Mouse (Mus musculus): ENCODE measurements around the gene Atp6v0b. TPM values are rescaled to one million over a fixed set of nuclear protein-coding genes. Genes with fewer than 3 reads are reported as not detected.

Atp6v0b gene
- polyA plus RNA-seq, 1 experiment from 2014 or later = 214 TPM

DNA sequence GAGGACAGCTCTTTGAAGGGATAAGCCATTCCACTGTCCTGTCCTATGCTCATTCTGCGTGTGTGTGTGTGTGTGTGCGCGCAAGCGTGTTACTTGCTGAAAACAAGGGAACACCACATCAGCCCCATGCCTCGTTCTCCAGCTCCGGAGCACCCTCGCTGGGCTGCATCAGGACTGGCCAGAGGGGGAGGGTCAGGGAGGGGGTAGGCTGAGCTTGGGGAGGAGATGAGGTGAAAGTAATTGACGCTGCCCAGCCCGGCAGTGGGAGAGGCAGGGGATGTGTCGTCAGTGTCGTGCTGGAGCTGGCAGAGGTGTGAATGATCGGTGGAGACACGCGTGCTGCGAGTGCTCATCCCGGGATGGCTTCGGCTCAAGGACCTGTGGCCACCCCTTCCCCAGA, 38.1 kb downstream of the Atp6v0b start:
- H3K9me3 ChIP-seq = no peaks in the 10 kb centered on the region
- H3K4me3 ChIP-seq (replicated peaks) = no peak overlapping the region
- no peaks in the 10 kb centered on the region for H3K4me1 ChIP-seq
- 66% methylated on average over 17 of the region's 17 CpGs for WGBS
- H3K9ac ChIP-seq = no peak overlapping the region
- H3K27me3 ChIP-seq (replicated peaks) = no peaks in the 10 kb centered on the region
- H3K36me3 ChIP-seq = no peaks in the 10 kb centered on the region
- no peak overlapping the region for H3K27ac ChIP-seq
- H3K4me2 ChIP-seq = no peak overlapping the region
- ATAC-seq (ENCODE audit: insufficient read depth, low FRiP score, low read depth) = no peak

DNA sequence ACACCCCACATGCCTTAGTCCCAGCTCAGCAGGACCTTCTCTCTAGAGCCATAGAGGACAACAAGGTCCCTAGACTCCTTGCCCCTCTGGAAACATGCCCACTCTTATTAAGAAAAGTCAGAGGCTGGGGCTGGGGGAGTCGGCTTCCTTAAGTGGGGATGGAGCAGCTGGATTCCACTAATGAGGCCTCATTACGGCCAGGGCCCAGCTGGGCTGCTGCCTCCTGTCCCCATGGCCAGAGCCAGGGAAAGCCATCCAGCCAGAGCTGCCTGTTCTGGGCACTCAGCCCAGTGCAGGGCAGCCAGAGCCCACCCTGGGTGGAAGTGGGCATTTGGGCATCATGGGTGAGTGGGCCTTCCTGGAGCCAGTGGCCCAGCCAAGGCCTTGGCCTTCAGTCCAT, 40.1 kb downstream of the Atp6v0b start:
- ATAC-seq (ENCODE audit: insufficient read depth, low FRiP score, low read depth) = no peak
- no peak overlapping the region for H3K4me2 ChIP-seq
- H3K9me3 ChIP-seq = no peaks in the 10 kb centered on the region
- H3K4me3 ChIP-seq (replicated peaks) = no peak overlapping the region
- H3K27me3 ChIP-seq (replicated peaks) = no peaks in the 10 kb centered on the region
- 53% methylated on average over 2 of the region's 2 CpGs for WGBS
- peak overlapping the region; percentile 67 for H3K27ac ChIP-seq
- H3K36me3 ChIP-seq = no peaks in the 10 kb centered on the region
- no peak overlapping the region for H3K9ac ChIP-seq
- H3K4me1 ChIP-seq = no peaks in the 10 kb centered on the region

DNA sequence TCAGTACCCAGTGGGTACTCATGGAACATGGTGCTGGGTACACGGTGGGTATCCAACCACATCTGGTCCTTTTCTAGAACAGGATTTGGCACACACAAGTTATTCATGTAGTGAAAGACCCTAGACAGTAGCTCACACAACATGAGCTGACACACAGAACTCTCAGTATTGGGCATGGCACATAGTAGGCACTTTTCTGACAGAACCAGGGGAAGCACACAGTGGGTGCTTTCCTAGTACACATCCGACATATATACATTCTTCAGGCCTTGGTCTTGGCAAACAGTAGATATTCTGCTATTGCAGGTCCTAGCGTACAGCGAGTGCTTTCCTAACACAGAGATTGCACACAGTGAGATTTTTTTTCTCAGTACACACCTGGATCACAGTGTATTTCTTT, 40.9 kb downstream of the Atp6v0b start:
- H3K9me3 ChIP-seq = no peaks in the 10 kb centered on the region
- H3K4me2 ChIP-seq = no peak overlapping the region
- no peaks in the 10 kb centered on the region for H3K27me3 ChIP-seq (replicated peaks)
- WGBS = 95% methylated on average over 4 of the region's 4 CpGs
- H3K36me3 ChIP-seq = no peaks in the 10 kb centered on the region
- H3K27ac ChIP-seq = no peak overlapping the region
- ATAC-seq (ENCODE audit: insufficient read depth, low FRiP score, low read depth) = no peak
- no peaks in the 10 kb centered on the region for H3K4me1 ChIP-seq
- no peak overlapping the region for H3K4me3 ChIP-seq (replicated peaks)
- no peak overlapping the region for H3K9ac ChIP-seq

DNA sequence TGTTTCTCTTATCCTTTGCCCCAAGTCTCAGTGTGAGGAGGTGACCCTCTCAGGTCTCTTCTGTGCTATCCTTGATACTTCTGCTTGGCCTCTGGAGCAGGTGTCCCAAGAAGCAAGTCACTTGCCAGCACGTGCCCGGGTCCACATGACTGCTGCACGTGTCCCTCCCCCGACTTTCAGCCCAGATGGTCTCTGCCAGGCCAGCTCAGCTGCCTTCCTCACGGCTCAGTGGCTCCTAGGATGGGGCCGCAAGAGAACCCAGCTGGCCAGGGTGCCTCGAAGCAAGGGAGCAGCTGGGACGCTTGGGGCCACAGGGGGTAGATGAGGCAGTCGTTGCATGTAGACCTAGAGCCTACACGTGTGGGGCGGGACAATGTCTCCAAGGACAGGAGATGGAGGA, 41.8 kb downstream of the Atp6v0b start:
- H3K27ac ChIP-seq = no peak overlapping the region
- no peaks in the 10 kb centered on the region for H3K9me3 ChIP-seq
- no peak overlapping the region for H3K4me3 ChIP-seq (replicated peaks)
- 81% methylated on average over 11 of the region's 11 CpGs for WGBS
- H3K4me2 ChIP-seq = no peak overlapping the region
- no peaks in the 10 kb centered on the region for H3K27me3 ChIP-seq (replicated peaks)
- H3K36me3 ChIP-seq = no peaks in the 10 kb centered on the region
- no peak overlapping the region for H3K9ac ChIP-seq
- ATAC-seq (ENCODE audit: insufficient read depth, low FRiP score, low read depth) = no peak
- 0 out of 2 replicates have a peak, but pooled peaks cover 2% of the 10 kb centered on the region for H3K4me1 ChIP-seq

DNA sequence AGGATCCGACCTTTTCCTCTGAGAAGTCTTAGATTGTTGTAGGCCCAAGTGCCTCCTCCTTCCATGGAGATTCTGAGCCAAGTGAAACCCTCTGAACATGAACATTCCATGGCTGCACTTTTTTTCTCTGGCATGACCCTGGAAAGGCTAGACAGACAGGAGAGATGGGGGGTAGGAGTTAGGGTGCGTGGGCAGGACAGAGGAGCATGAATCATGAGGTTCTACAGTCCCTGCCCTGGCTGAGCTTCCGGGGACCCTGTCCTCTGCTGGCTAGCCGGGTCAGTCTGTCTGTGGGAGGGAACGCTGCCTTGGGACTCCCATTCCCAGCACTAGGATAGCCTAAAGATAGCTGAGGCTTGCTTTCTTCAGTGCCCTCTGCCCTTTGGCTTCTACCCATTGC, 42.7 kb downstream of the Atp6v0b start:
- no peak overlapping the region for H3K4me3 ChIP-seq (replicated peaks)
- no peak for ATAC-seq (ENCODE audit: insufficient read depth, low FRiP score, low read depth)
- WGBS = 79% methylated on average over 5 of the region's 5 CpGs
- no peaks in the 10 kb centered on the region for H3K27me3 ChIP-seq (replicated peaks)
- no peak overlapping the region for H3K9ac ChIP-seq
- H3K9me3 ChIP-seq = no peaks in the 10 kb centered on the region
- no peak overlapping the region for H3K27ac ChIP-seq
- 0 out of 2 replicates have a peak, but pooled peaks cover 2% of the 10 kb centered on the region for H3K4me1 ChIP-seq
- no peaks in the 10 kb centered on the region for H3K36me3 ChIP-seq
- no peak overlapping the region for H3K4me2 ChIP-seq

DNA sequence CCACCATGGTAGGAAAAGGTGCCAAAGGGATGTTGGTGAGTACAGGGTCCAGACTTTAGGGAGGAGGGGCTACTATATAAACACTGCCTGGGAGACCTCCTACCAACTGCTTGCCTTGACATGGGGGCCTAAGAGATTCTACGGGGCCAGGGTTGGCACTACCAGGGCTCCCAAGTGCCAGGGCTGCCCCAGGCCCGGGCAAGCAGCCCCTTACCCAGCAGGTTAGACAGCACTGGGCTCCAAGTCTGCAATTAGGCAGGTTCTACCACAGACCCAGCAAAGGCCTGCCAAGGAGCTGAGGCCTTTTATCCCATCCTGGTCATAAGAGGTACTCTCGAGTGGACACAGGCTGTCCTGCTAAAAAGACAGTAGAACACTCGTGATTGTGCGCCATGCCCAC, 44.0 kb downstream of the Atp6v0b start:
- WGBS = 93% methylated on average over 5 of the region's 5 CpGs

DNA sequence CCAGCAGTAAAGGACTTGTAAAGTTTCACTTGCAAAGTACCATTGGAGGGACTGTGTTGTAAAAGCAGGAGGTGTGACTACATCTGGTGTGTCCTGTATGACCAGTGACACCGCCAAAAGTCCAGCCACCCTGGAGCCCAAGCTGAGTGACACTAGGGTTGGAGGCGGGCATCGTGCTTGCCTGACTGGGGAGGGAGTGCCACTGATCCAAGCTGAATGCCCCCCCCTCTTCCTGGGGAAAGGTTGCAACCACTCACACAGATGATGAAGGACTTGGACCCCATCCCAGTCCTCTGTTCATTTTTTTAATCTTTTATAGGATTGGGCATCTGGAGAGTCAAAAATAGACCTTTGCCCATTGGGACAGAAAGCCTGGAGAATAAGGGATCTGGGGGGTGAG, 45.6 kb downstream of the Atp6v0b start:
- H3K9ac ChIP-seq = no peak overlapping the region
- H3K9me3 ChIP-seq = no peaks in the 10 kb centered on the region
- no peak overlapping the region for H3K4me3 ChIP-seq (replicated peaks)
- H3K4me1 ChIP-seq = peaks cover 8% of the 10 kb centered on the region; the same call in 1 of the 2 replicates
- H3K36me3 ChIP-seq = no peaks in the 10 kb centered on the region
- ATAC-seq (ENCODE audit: insufficient read depth, low FRiP score, low read depth) = no peak
- WGBS = 74% methylated on average over 3 of the region's 3 CpGs
- no peak overlapping the region for H3K27ac ChIP-seq
- H3K4me2 ChIP-seq = no peak overlapping the region
- H3K27me3 ChIP-seq (replicated peaks) = no peaks in the 10 kb centered on the region

More for the DNA sequence above, 44.0 kb downstream of the Atp6v0b start:
- Histone ChIP-seq H3K9me3 (no peaks in the 10 kb centered on the region), H3K27ac (no peak overlapping the region), H3K4me1 (0 out of 2 replicates have a peak, but pooled peaks cover 2% of the 10 kb centered on the region), H3K4me2 (no peak overlapping the region), H3K9ac (no peak overlapping the region), H3K27me3 (replicated peaks) (no peaks in the 10 kb centered on the region), H3K36me3 (no peaks in the 10 kb centered on the region), H3K4me3 (replicated peaks) (no peak overlapping the region)
- no peak for ATAC-seq (ENCODE audit: insufficient read depth, low FRiP score, low read depth)

DNA sequence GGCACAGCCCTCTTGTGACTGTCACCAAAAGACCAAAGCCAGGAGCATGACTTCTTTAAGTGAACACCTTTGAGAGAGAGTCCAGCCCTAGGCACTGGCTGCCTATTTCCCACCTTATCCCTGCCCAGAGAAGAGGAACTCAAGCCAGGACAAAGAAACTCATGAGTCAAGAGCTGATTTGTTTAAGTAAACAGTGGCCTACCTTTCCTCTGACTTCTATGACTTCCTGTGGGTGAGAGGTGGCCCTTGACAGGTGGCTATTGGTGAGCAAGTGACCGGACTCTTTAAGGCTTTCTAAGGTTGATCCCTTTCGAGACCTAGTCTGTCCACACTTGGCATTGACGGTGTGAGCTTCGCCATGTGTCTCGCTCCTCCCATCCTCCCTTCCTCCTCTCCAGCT, 46.3 kb downstream of the Atp6v0b start:
- peaks cover 8% of the 10 kb centered on the region; the same call in 1 of the 2 replicates for H3K4me1 ChIP-seq
- no peak for ATAC-seq (ENCODE audit: insufficient read depth, low FRiP score, low read depth)
- peak overlapping the region; percentile 22; the same call in 1 of the 2 replicates for H3K27ac ChIP-seq
- H3K9ac ChIP-seq = no peak overlapping the region
- WGBS = 79% methylated on average over 5 of the region's 5 CpGs
- no peaks in the 10 kb centered on the region for H3K27me3 ChIP-seq (replicated peaks)
- no peak overlapping the region for H3K4me3 ChIP-seq (replicated peaks)
- no peaks in the 10 kb centered on the region for H3K9me3 ChIP-seq
- no peaks in the 10 kb centered on the region for H3K36me3 ChIP-seq
- no peak overlapping the region for H3K4me2 ChIP-seq

DNA sequence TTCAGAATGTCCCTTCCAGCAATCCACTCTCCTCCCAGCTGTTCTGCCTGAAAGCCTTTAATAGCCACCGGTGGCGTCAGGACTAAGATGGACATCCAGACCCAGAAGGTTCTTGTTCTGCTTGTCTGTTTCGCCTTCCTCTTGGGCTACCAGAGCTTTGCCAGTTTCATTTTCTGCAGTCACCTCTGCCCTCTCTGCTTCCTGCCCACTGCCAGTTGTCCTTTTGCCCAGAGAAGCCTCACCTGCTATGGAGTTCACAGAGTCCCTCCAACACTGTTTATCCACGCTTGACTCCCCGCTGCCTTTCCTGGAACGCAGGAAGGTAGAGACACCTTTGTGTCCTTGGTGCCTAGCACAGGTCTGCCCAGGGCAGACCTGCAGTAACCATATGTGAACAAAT, 47.8 kb downstream of the Atp6v0b start:
- no peak for ATAC-seq (ENCODE audit: insufficient read depth, low FRiP score, low read depth)
- H3K27ac ChIP-seq = no peak overlapping the region
- H3K36me3 ChIP-seq = no peaks in the 10 kb centered on the region
- WGBS = 67% methylated on average over 6 of the region's 6 CpGs
- no peak overlapping the region for H3K4me2 ChIP-seq
- H3K9ac ChIP-seq = no peak overlapping the region
- no peaks in the 10 kb centered on the region for H3K27me3 ChIP-seq (replicated peaks)
- H3K9me3 ChIP-seq = no peaks in the 10 kb centered on the region
- peaks cover 12% of the 10 kb centered on the region for H3K4me1 ChIP-seq
- H3K4me3 ChIP-seq (replicated peaks) = no peak overlapping the region

DNA sequence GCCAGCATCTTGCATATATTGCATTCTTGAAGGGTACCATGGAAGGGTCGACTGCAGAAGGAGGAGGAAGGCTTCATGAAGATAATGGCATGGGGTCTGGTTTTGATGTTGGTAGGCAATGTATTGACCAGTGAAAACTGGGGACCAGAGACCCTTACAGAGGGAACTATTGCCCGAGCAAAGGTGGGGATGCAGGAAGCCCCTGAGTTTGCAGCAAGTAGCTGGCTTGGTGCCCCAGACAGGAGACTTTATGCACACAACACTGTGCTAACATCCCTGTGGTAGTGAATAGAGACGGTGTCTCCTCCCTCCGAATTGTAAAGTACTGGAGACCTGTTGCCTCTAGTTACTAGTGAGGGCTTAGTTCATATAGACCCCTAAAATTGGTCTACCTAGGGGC, 49.9 kb downstream of the Atp6v0b start:
- Histone ChIP-seq H3K9me3 (no peaks in the 10 kb centered on the region), H3K9ac (no peak overlapping the region), H3K36me3 (no peaks in the 10 kb centered on the region), H3K4me1 (peaks cover 13% of the 10 kb centered on the region), H3K27me3 (replicated peaks) (no peaks in the 10 kb centered on the region), H3K4me2 (peak overlapping the region; percentile 93), H3K4me3 (replicated peaks) (peak overlapping the region; percentile 58; the same call in 1 of the 2 replicates), H3K27ac (no peak overlapping the region)
- 64% methylated on average over 4 of the region's 4 CpGs for WGBS
- no peak for ATAC-seq (ENCODE audit: insufficient read depth, low FRiP score, low read depth)

DNA sequence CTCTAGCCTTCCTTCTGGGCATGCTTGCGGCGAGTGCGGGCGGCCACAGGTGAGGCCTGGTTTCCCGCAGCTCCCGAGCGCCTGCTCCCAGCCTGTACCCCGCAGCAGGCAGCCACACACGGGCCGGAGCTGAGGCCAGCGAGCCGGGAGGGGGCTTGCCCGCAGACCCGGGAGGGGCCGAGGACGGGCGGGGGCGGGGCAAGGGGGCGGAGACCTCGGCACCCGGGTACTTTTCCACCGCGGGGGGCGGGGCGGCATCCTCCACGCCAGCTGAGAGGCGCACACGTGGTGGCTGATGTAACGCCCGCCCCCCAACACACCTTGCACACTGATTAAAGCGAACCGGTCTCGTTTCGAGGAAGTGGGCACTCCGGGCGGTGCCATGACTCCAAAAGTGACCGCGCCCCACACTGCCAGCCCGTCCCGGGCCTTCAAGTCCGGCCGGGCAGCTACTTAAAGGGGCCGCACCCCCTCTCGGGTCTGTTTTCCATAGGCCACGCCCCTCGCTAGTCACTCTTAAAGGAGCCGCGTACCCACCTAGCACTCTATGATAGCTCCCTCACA, 50.8 kb downstream of the Atp6v0b start:
- H3K4me1 ChIP-seq = peaks cover 23% of the 10 kb centered on the region
- H3K9me3 ChIP-seq = no peaks in the 10 kb centered on the region
- H3K4me3 ChIP-seq (replicated peaks) = peak overlapping the region; percentile 58
- peak overlapping the region; percentile 93 for H3K27ac ChIP-seq
- peak; percentile 86 for ATAC-seq (ENCODE audit: insufficient read depth, low FRiP score, low read depth)
- peak overlapping the region; percentile 93 for H3K4me2 ChIP-seq
- peak overlapping the region; percentile 69 for H3K9ac ChIP-seq
- no peaks in the 10 kb centered on the region for H3K27me3 ChIP-seq (replicated peaks)
- no peaks in the 10 kb centered on the region for H3K36me3 ChIP-seq
- WGBS = 0% methylated on average over 43 of the region's 48 CpGs

DNA sequence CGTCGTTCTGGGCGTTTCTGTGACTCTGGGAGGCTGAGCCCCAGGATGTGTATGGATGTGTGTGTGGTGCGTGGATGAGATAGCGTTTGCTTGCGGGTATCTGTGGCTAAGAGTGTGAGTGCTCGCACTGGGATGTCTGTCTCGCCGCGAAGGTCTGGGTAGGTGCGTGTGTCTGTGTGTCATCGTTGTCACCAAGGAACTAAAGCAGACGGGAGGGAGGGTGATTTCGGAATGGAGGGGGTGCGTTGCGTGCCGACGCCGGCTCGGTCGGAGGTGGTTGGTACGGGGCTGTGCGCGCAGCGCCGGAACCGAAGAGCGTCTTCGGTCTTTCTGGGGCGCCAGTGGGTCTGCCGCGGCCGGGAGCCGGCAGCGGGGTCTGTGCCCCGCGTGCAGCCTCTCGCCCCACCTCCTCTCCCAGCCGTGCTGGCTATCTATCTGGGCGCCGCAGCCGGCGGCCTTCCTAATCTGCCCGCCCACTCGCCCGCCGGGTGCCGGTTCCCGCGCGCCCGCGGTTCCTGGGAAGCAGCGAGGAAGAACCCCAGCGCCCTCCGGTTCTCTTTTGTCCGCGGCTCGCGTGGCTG, 51.5 kb downstream of the Atp6v0b start:
- peak; percentile 44 for ATAC-seq (ENCODE audit: insufficient read depth, low FRiP score, low read depth)
- Histone ChIP-seq H3K27ac (peak overlapping the region; percentile 93), H3K27me3 (replicated peaks) (no peaks in the 10 kb centered on the region), H3K4me1 (peaks cover 25% of the 10 kb centered on the region), H3K9ac (peak overlapping the region; percentile 69), H3K9me3 (no peaks in the 10 kb centered on the region), H3K4me2 (peak overlapping the region; percentile 93), H3K36me3 (no peaks in the 10 kb centered on the region), H3K4me3 (replicated peaks) (peak overlapping the region; percentile 58)
- WGBS = under 1% methylated on average over 60 of the region's 60 CpGs
